Mouse (Mus musculus) cerebellum, postnatal 36 days (tissue): Measurements from ENCODE around the gene Cux1.
"Not testable (repeated sequence)": the region's sequence is repeated elsewhere in the genome, so short reads cannot be mapped to it uniquely, and the experiment has no call there.

Source experiments
- DNase-seq, 2 experiments: peaks; one replicate each; pipeline ENCODE4 v3.0.0; 2021 to 2022; ENCODE audit warnings: mixed read lengths in 2 of 2

Gene Cux1

GRCm38 (mm10) chr5:136237607-136238006 is 329.7 kb downstream of the Cux1 start:
- no peak for DNase-seq

GRCm38 (mm10) chr5:136236611-136237010 is 330.7 kb downstream of the Cux1 start:
- no peak for DNase-seq

- DNase-seq, result no peak
Observed at GRCm38 (mm10) chr5:136230348-136231035, 336.8 kb downstream of the Cux1 start.

GRCm38 (mm10) chr5:136226246-136226876 is 340.9 kb downstream of the Cux1 start:
- no peak for DNase-seq

- DNase-seq, result no peak
Observed at GRCm38 (mm10) chr5:136218585-136218984, 348.7 kb downstream of the Cux1 start.

GRCm38 (mm10) chr5:136217932-136218381 is 349.3 kb downstream of the Cux1 start:
- no peak for DNase-seq

GRCm38 (mm10) chr5:136217004-136217665 is 350.2 kb downstream of the Cux1 start:
- DNase-seq, result no peak

- no peak for DNase-seq
Observed at GRCm38 (mm10) chr5:136215958-136216357, 351.3 kb downstream of the Cux1 start.

GRCm38 (mm10) chr5:136215211-136215610 is 352.1 kb downstream of the Cux1 start:
- DNase-seq, result no peak

GRCm38 (mm10) chr5:136213716-136214115 is 353.6 kb downstream of the Cux1 start:
- no peak for DNase-seq

GRCm38 (mm10) chr5:136212716-136213115 is 354.6 kb downstream of the Cux1 start:
- DNase-seq, result no peak

GRCm38 (mm10) chr5:136211341-136212102 is 355.8 kb downstream of the Cux1 start:
- DNase-seq, result not testable (repeated sequence)

GRCm38 (mm10) chr5:136210549-136210948 is 356.7 kb downstream of the Cux1 start:
- no peak for DNase-seq

- DNase-seq, result peak; percentile 65 to 72
Observed at GRCm38 (mm10) chr5:136201832-136202231, 365.5 kb downstream of the Cux1 start.

- DNase-seq, result peak in 1 of 2 experiments; percentile 9
Observed at GRCm38 (mm10) chr5:136199526-136199925, 367.8 kb downstream of the Cux1 start.

- peak; percentile 92 to 93 for DNase-seq
Observed at GRCm38 (mm10) chr5:136198474-136199391, 368.6 kb downstream of the Cux1 start, which contains the start of gene Prkrip1. Gene Prkrip1 (minus strand): TSS chr5:136198963.
